Mouse (Mus musculus) erythroblast, embryonic 14.5 days (primary cell): ENCODE measurements around the gene Aff3. TPM values are rescaled to one million over a fixed set of nuclear protein-coding genes. Genes with fewer than 3 reads are reported as not detected.
A peak's percentile ranks its signal among the peaks of the same experiment; 100 is the strongest.

Source experiments
- H3K27me3 ChIP-seq: 2 replicates; pipeline ENCODE4 v1.6.1; 2012; ENCODE audit warnings: inconsistent platforms; ENCODE audit not compliant: control insufficient read depth
- H3K36me3 ChIP-seq: 2 replicates; pipeline ENCODE4 v1.6.1; 2012; ENCODE audit warnings: mild to moderate bottlenecking, inconsistent platforms; ENCODE audit not compliant: control insufficient read depth
- H3K4me1 ChIP-seq: 2 replicates; pipeline ENCODE4 v1.6.1; 2012; ENCODE audit warnings: inconsistent platforms; ENCODE audit not compliant: control insufficient read depth
- H3K4me3 ChIP-seq: replicated peaks from 2 replicates; pipeline ENCODE3; 2012; ENCODE audit warnings: moderate library complexity, mild to moderate bottlenecking, inconsistent platforms
- H3K9me3 ChIP-seq: 2 replicates; pipeline ENCODE4 v1.6.1; 2012; ENCODE audit warnings: low read length, inconsistent platforms, mixed read lengths; ENCODE audit not compliant: control insufficient read depth
- GATA1 ChIP-seq: IDR thresholded peaks from 2 replicates; pipeline ENCODE4 v1.6.1; 2012; ENCODE audit warnings: low read length, inconsistent platforms, mixed read lengths
- TAL1 ChIP-seq: IDR thresholded peaks from 3 replicates; pipeline ENCODE4 v1.6.1; 2012; ENCODE audit warnings: low read length, inconsistent platforms, mixed read lengths
- polyA plus RNA-seq: library from polyadenylated mRNA; stranded (reverse); fragments of >175 nt; gene quantifications from 2 replicates; pipeline ENCODE4 v1.2.3, GENCODE M21; 2012

The Aff3 gene
- polyA plus RNA-seq, 1 experiment, result 0.02 TPM

GRCm38 (mm10) chr1:38557615-38558014 is 107.1 kb downstream of the Aff3 start:
- no peak for TF ChIP-seq TAL1
- TF ChIP-seq GATA1, result no peak
- H3K4me3 ChIP-seq, result no peak overlapping the region
- peaks cover 4% of the 10 kb centered on the region for H3K4me1 ChIP-seq
- H3K36me3 ChIP-seq, result no peaks in the 10 kb centered on the region
- H3K27me3 ChIP-seq, result no peaks in the 10 kb centered on the region
- no peaks in the 10 kb centered on the region for H3K9me3 ChIP-seq

GRCm38 (mm10) chr1:38554546-38554945 is 110.2 kb downstream of the Aff3 start:
- TF ChIP-seq GATA1 (no peak), TAL1 (no peak)
- no peak overlapping the region for H3K4me3 ChIP-seq
- no peaks in the 10 kb centered on the region for H3K27me3 ChIP-seq
- no peaks in the 10 kb centered on the region for H3K36me3 ChIP-seq
- H3K9me3 ChIP-seq, result no peaks in the 10 kb centered on the region
- H3K4me1 ChIP-seq, result no peaks in the 10 kb centered on the region

- no peaks in the 10 kb centered on the region for H3K9me3 ChIP-seq
- TF ChIP-seq GATA1 (peak; percentile 44; the same call in 1 of the 2 replicates), TAL1 (no peak)
- H3K27me3 ChIP-seq, result no peaks in the 10 kb centered on the region
- H3K36me3 ChIP-seq, result no peaks in the 10 kb centered on the region
- H3K4me1 ChIP-seq, result peaks cover 2% of the 10 kb centered on the region; the same call in 1 of the 2 replicates
- no peak overlapping the region for H3K4me3 ChIP-seq
Observed at GRCm38 (mm10) chr1:38553090-38553489, 111.7 kb downstream of the Aff3 start.

- TF ChIP-seq TAL1 (no peak), GATA1 (no peak)
- H3K9me3 ChIP-seq, result no peaks in the 10 kb centered on the region
Observed at GRCm38 (mm10) chr1:38550579-38550978, 114.2 kb downstream of the Aff3 start.

DNA sequence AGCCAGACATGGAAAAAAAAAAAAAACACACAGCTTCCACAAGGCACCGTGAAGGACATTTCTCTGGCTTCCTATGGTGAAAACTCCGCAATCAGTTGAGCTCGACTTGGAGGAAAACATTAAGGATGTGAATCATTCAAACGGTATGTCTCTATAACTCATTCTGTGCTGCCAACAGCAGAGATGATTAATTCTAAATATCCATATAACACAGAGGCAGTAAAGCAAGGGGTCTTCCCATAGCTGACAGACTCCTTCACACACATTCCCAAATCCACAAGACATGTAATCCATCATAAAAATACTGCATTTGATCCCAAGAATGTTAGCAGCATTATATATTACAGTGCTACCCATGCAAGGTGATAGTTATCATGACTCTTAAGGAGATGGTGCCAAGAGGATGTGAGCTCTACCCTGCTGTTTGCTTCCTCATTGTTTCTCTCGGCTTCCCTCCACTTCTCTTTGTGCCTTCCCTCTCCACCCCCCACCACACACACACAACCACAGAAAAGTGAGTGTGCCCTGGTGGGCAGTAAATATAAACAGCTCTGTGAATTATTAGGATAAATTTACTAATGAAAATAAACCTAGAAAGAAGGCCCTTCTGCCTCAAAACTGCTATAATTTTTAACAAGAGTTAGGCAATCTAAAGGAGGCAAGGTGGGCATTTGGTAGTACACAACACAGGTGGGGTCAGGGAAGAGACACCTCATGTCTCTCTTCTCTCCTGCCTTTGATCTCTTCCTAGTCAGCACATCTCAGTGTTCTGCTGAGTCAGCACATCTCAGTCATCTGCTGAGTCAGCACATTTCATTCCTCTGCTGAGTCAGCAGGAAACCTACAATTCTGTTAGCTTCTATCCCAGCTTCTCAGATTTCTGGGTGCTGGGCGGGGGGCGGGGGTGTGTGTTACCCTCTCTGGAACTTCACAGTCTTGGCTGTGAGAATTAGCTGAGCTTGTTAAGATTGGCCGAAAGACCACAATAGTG is 115.8 kb downstream of the Aff3 start:
- Histone ChIP-seq H3K27me3 (no peaks in the 10 kb centered on the region), H3K4me1 (peaks cover 2% of the 10 kb centered on the region; the same call in 1 of the 2 replicates), H3K9me3 (no peaks in the 10 kb centered on the region), H3K36me3 (no peaks in the 10 kb centered on the region), H3K4me3 (no peak overlapping the region)
- TF ChIP-seq GATA1 (no peak), TAL1 (no peak)

More at GRCm38 (mm10) chr1:38550579-38550978, 114.2 kb downstream of the Aff3 start:
- no peaks in the 10 kb centered on the region for H3K27me3 ChIP-seq
- peaks cover 2% of the 10 kb centered on the region; the same call in 1 of the 2 replicates for H3K4me1 ChIP-seq
- no peak overlapping the region for H3K4me3 ChIP-seq
- no peaks in the 10 kb centered on the region for H3K36me3 ChIP-seq

DNA sequence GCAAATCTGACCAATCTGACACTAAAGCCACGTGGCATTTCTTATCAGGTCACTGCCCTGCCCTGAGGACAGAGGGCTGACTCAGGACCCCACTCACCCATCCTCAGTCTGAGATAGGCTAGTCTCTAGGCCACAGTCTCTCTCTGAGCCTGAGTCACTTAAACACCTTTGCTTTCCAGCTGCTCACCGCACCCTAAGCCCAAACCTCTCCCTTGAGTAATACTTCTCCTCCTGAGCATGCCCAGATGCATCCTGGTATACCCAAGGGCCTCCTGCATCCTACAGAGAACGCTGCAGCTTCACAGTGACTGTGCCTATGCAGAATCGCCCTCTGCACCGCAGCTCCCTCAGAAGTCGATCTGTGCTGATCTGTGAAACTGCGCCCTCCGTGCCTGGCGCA is 117.1 kb downstream of the Aff3 start:
- TF ChIP-seq TAL1 (no peak), GATA1 (no peak)
- H3K4me1 ChIP-seq, result peaks cover 2% of the 10 kb centered on the region; the same call in 1 of the 2 replicates
- H3K36me3 ChIP-seq, result no peaks in the 10 kb centered on the region
- H3K27me3 ChIP-seq, result no peaks in the 10 kb centered on the region
- no peak overlapping the region for H3K4me3 ChIP-seq
- no peaks in the 10 kb centered on the region for H3K9me3 ChIP-seq

- H3K4me3 ChIP-seq, result no peak overlapping the region
- H3K9me3 ChIP-seq, result no peaks in the 10 kb centered on the region
- TF ChIP-seq TAL1 (no peak), GATA1 (no peak)
- H3K27me3 ChIP-seq, result no peaks in the 10 kb centered on the region
- H3K36me3 ChIP-seq, result no peaks in the 10 kb centered on the region
- peaks cover 2% of the 10 kb centered on the region; the same call in 1 of the 2 replicates for H3K4me1 ChIP-seq
Observed at GRCm38 (mm10) chr1:38546696-38547095, 118.1 kb downstream of the Aff3 start.

- peaks cover 2% of the 10 kb centered on the region; the same call in 1 of the 2 replicates for H3K4me1 ChIP-seq
- H3K9me3 ChIP-seq, result no peaks in the 10 kb centered on the region
- H3K36me3 ChIP-seq, result no peaks in the 10 kb centered on the region
- TF ChIP-seq TAL1, result no peak
- no peak for TF ChIP-seq GATA1
- H3K4me3 ChIP-seq, result no peak overlapping the region
- no peaks in the 10 kb centered on the region for H3K27me3 ChIP-seq
Observed at GRCm38 (mm10) chr1:38545282-38545945, 119.3 kb downstream of the Aff3 start.

- no peak for TF ChIP-seq GATA1
- TF ChIP-seq TAL1, result no peak
Observed at GRCm38 (mm10) chr1:38544501-38544900, 120.3 kb downstream of the Aff3 start.

More at GRCm38 (mm10) chr1:38544501-38544900, 120.3 kb downstream of the Aff3 start:
- H3K27me3 ChIP-seq, result no peaks in the 10 kb centered on the region
- H3K36me3 ChIP-seq, result no peaks in the 10 kb centered on the region
- H3K4me3 ChIP-seq, result no peak overlapping the region
- H3K4me1 ChIP-seq, result peaks cover 2% of the 10 kb centered on the region; the same call in 1 of the 2 replicates
- H3K9me3 ChIP-seq, result no peaks in the 10 kb centered on the region
